Mouse (Mus musculus): ENCODE measurements at regions not wholly inside any gene's neighbourhood (a gene's known extent, or its start where the extent isn't known, plus 50 kb on each side); places are given as distances from the start of the nearest gene placed in this dataset.

DNA sequence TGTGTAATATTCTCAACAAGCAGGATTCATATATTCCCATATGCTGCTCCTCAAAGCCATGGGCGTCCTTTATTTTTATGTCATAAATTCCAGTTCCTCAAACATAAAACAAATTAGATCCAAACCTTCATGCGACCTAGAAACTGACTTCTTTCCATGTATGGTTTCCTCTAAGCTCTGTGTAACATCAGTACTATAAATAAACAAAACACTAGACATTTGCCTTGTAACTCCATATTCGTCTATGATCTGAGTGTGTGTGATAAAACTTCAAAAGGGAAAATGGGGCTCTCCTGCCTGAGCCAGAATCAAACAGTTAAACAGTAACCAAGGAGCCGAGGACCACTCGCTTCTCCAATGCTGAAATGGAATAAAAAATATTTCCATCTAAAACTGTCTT, 322.8 kb upstream of the Hsf2 start:
- no peak for TF ChIP-seq CTCF (IDR thresholded peaks at IDR 0.05; ENCODE audit: borderline replicate concordance, insufficient read depth, low read length)
- no peak for TF ChIP-seq POLR2A (IDR thresholded peaks at IDR 0.05; ENCODE audit: low read depth, low read length)
